Mouse (Mus musculus) brain, embryonic 14.5 days (tissue): ENCODE measurements around the gene Smim14.

Experiments
- CTCF ChIP-seq: fragments of 200-500 bp; IDR thresholded peaks from 2 replicates; pipeline ENCODE4 v1.5.1; 2012; ENCODE audit warnings: inconsistent platforms, mild to moderate bottlenecking, moderate library complexity, borderline replicate concordance; ENCODE audit not compliant: insufficient read depth, insufficient read length; ENCODE audit errors: extremely low read depth
- POLR2A ChIP-seq: fragments of 200-500 bp; IDR thresholded peaks from 2 replicates; pipeline ENCODE4 v1.6.1; 2012; ENCODE audit warnings: mild to moderate bottlenecking, inconsistent platforms, borderline replicate concordance; ENCODE audit not compliant: poor library complexity, insufficient read depth, insufficient read length, severe bottlenecking; ENCODE audit errors: extremely low read depth

DNA sequence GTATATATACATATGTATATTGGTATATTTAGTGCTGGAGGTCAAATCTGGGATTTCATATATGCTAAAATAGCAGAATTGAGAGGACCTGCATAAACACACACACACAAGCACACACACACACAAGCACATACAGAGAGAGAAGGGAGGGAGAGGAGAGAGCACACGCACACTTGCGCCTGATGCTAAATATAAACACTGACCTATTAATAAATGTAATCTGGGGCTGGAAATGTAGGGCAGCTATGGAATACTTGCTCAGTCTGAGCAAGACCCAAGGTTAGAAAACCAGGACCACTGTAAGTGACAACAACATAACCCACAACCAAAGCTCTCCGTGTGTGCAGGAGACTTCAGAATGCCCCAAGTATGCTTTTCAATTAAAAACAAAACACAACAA, 77.5 kb downstream of the Smim14 start:
- TF ChIP-seq POLR2A (no peak), CTCF (no peak)
